Mouse (Mus musculus) frontal cortex, postnatal 10 days (tissue): ENCODE data around the gene BC005624.

ENCODE experiments used
- DNase-seq, 2 experiments: peaks; one replicate each; pipeline ENCODE4 v3.0.0; 2022; ENCODE audit warnings: low spot score in 2 of 2, mixed read lengths in 1 of 2

BC005624 gene

DNA sequence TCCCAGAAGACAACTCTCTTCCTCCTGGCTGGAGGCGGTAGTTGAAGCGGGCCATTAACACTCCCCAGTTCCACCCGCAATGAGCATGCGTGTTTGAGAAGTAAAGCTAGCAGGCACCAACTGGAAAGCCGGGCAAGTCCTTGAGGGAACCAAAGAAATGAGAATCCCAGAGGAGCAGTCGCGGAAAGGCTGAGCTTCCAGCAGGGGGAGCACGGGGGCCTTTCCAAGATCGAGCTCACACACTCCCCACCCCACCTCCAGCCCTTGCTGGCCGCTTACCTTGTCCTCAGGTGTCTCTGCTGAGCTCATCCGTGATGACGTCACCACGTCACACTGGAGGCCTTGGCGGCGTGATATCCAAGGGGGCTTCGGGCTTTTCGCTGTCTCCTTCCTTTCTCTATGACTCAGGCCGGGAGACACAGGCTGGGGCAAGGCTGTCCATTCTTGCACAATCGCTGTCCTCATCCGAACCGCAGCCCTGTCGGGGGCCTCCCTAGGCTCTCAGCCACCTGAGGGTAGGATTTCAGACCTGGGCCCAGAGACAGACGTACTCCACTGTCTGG is 52.4 kb downstream of the BC005624 start, which contains the start of gene Ptges:
Gene Ptges (minus strand): TSS at position 381 of the 563 bp plus-strand sequence.
- DNase-seq, result peak; percentile 54 to 68

DNA sequence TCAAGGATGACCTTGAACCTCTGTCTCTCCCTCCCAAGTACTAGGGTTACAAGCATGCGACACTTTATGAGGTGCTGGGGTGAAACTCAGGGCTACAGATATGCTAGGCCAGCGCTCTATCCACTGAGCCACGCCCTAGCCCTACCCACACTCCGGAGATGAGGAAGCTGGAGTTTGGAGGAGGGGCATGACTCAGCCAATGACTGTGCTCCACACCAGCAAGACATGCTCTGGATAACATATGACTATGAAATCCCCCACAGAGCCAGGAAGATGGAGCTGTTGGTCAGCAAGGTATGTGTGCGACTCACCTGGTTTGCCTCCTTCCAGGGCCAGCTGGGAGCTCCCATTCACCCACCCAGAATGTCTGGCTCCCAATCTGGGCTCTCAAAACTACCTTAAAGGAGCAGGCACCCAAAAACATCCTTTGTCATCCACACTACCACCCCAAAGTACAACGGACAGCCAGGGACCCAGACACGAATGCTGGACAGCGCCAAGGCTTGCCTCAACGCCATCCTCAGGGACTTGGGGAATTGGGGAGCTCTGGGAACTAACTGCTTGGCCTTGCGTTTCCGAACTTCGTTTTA is 53.0 kb downstream of the BC005624 start:
- no peak for DNase-seq

DNA sequence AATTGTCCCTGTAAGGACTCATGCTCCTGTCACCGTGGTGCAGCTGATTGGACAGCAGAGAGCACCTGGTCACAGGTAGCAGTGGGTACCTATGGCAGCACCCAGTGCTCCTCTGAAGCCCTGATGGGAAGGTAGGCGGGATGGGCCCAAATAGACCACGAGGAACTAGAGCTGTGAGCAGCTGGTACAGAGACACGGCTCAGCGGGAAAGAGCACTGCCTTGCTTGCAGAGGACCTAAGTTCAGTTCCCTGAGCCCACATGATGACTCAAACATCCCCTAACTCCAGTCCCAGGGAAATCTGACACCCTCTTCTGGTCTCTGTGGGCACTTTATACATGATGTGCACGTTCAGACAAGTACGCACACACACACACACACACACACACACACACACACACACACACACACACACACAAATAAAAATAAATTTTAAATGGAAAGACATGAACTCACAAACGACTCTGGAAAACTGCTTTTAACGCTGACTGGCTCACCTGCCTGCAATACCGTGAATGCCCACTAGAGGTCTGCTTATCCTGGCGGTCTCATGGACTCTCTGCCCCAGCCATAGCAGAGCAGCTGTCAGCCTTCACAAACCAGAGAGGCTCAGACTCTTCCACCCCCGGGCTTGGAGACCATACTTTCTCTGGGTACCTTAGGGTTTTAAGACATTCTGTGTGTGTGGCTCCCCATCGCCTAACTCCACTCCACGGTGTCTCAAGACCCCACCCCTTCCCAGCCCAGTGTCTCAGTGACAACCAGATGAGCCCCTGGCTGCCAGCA is 54.0 kb downstream of the BC005624 start:
- peak in 1 of 2 experiments; percentile 74 for DNase-seq

DNA sequence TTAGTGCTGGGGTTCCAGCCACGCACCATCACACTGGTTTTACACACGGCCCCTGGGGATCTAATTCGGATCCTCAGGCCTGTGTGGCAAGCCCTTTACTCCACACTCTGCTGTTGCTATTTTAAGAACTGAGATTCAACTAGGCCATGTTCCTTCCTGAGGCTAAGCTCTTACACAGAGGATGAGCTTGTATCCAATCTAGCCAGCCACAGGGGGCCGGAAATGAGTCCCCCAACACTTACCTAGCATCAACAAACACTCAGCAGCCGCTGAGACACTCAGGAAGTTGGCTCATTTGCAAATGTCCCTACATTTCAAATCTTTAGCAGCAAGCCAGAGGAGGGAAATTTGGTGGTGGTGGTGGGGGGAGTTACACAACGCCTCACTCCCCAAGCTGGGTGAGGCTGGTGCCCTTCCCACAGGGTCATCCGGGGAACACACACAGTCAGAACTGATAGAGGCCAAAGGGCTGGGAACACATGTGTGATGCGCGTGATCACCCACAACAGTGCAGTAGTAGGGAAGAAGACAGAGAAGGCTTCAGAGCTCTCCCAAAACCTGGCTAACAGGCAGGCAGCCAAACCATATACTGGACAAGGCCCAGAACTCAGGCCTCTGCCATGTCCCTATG is 54.7 kb downstream of the BC005624 start:
- no peak for DNase-seq

DNA sequence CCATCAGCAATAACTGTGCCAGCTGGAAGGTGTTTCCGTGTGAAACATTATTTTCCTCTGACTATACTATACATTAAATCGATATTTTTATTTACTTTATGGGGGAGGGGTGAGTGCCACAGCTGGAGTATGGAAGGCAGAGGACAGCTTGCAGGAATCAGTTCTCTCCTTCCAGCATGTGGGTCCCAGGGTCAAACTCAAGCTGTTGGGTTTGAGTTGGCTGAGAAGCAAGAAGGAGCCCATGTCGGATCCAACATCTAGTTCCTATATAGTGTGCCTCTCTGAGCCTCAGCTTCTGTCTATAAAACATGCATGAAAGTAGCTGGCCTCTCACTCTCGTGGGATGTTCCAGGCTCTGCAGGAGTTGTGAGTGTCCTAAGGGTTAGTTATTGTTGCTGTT is 55.6 kb downstream of the BC005624 start:
- no peak for DNase-seq

- DNase-seq, result no peak
Measured at GRCm38 (mm10) chr2:30925181-30925580, 56.8 kb downstream of the BC005624 start.

- DNase-seq, result no peak
Measured at GRCm38 (mm10) chr2:30923099-30923498, 58.9 kb downstream of the BC005624 start.
